Mouse (Mus musculus) heart, embryonic 13.5 days (tissue): ENCODE measurements around the gene Ercc8. TPM values are rescaled to one million over a fixed set of nuclear protein-coding genes. Genes with fewer than 3 reads are reported as not detected.
A peak's percentile ranks its signal among the peaks of the same experiment; 100 is the strongest.

Source experiments
- ATAC-seq: fragments of 200-750 bp; cut with Nextera tagmentation; 2 replicates; pipeline ENCODE4 v1.8.0; 2017; ENCODE audit warnings: moderate TSS enrichment; ENCODE audit not compliant: insufficient number of reproducible peaks, low FRiP score, low TSS enrichment; ENCODE audit errors: extremely low read depth
- H3K27ac ChIP-seq: fragments of 300-500 bp; sonication (generic); replicated peaks from 2 replicates; pipeline ENCODE4 v1.5.1; 2015; ENCODE audit warnings: moderate library complexity, mild to moderate bottlenecking, inconsistent platforms
- H3K27me3 ChIP-seq: fragments of 300-500 bp; sonication (generic); replicated peaks from 2 replicates; pipeline ENCODE4 v1.6.1; 2015; ENCODE audit warnings: mild to moderate bottlenecking, inconsistent platforms
- H3K36me3 ChIP-seq: fragments of 300-500 bp; sonication (generic); 2 replicates; pipeline ENCODE4 v1.6.1; 2015; ENCODE audit warnings: mild to moderate bottlenecking, inconsistent platforms
- H3K4me1 ChIP-seq: fragments of 300-500 bp; sonication (generic); 2 replicates; pipeline ENCODE4 v1.6.1; 2015; ENCODE audit warnings: inconsistent platforms
- H3K4me2 ChIP-seq: fragments of 300-500 bp; sonication (generic); 2 replicates; pipeline ENCODE4 v1.6.1; 2015; ENCODE audit warnings: inconsistent platforms, mild to moderate bottlenecking, moderate library complexity
- H3K4me3 ChIP-seq: fragments of 300-500 bp; sonication (generic); 2 replicates; pipeline ENCODE4 v1.5.1; 2015; ENCODE audit warnings: moderate library complexity, mild to moderate bottlenecking, inconsistent platforms
- H3K9ac ChIP-seq: fragments of 300-500 bp; sonication (generic); 2 replicates; pipeline ENCODE4 v1.6.1; 2015; ENCODE audit warnings: inconsistent platforms, mild to moderate bottlenecking, moderate library complexity
- H3K9me3 ChIP-seq: fragments of 300-500 bp; sonication (generic); 2 replicates; pipeline ENCODE4 v1.6.1; 2016; ENCODE audit warnings: inconsistent platforms
- WGBS: fragments of 180-500 bp; shearing (Covaris S2); methylation state at CpG from one replicate; pipeline ENCODE4 v1.1.7; 2015; ENCODE audit warnings: mixed read lengths; 5-methylcytosine and 5-hydroxymethylcytosine counted together
- polyA plus RNA-seq: library from polyadenylated mRNA; unstranded; fragments of >200 nt; fragmentation: Nextera tagmentation; extraction: Ambion mirVana; gene quantifications from 2 replicates; pipeline ENCODE4 v1.2.1, GENCODE M21; 2015

The Ercc8 gene
- polyA plus RNA-seq, 1 experiment from 2014 or later = 10.3 TPM

DNA sequence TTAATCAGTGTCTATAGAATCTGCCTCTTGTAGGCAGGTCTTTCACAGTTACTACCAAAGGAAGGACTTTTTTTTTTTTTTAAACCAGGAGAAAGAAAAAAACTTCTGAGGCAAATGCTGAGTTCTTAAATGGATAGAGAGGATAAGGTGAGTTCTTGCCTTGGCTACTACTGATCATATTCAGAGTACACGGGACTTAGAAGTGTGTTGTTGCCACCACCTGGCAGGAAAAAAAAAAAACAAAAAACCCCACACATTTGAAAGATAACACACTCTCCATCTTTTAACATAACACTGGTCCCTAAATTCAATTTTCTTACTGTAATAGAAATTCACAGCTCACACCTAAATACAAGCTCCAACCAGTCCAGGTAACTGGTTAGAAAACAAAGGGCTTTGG lies 30.6 kb upstream of the Ercc8 start:
- WGBS = 77% methylated on average over 1 of the region's 1 CpGs
- H3K4me2 ChIP-seq = no peak overlapping the region
- H3K27me3 ChIP-seq = no peaks in the 10 kb centered on the region
- no peak overlapping the region for H3K27ac ChIP-seq
- H3K9me3 ChIP-seq = no peaks in the 10 kb centered on the region
- no peak overlapping the region for H3K9ac ChIP-seq
- no peak for ATAC-seq
- H3K4me1 ChIP-seq = peaks cover 10% of the 10 kb centered on the region
- H3K4me3 ChIP-seq = no peak overlapping the region
- H3K36me3 ChIP-seq = no peaks in the 10 kb centered on the region

GRCm38 (mm10) chr13:108129070-108129469 lies 29.5 kb upstream of the Ercc8 start:
- H3K27ac ChIP-seq = no peak overlapping the region
- H3K4me3 ChIP-seq = no peak overlapping the region
- peaks cover 14% of the 10 kb centered on the region for H3K4me1 ChIP-seq
- WGBS = 66% methylated on average over 7 of the region's 7 CpGs
- H3K27me3 ChIP-seq = no peaks in the 10 kb centered on the region
- H3K9me3 ChIP-seq = no peaks in the 10 kb centered on the region
- no peak overlapping the region for H3K4me2 ChIP-seq
- H3K9ac ChIP-seq = no peak overlapping the region
- ATAC-seq = no peak
- no peaks in the 10 kb centered on the region for H3K36me3 ChIP-seq

- peaks cover 14% of the 10 kb centered on the region for H3K4me1 ChIP-seq
- H3K27me3 ChIP-seq = no peaks in the 10 kb centered on the region
- H3K4me2 ChIP-seq = no peak overlapping the region
- no peak overlapping the region for H3K27ac ChIP-seq
- no peak overlapping the region for H3K9ac ChIP-seq
- H3K4me3 ChIP-seq = no peak overlapping the region
- H3K36me3 ChIP-seq = no peaks in the 10 kb centered on the region
- WGBS = 85% methylated on average over 5 of the region's 5 CpGs
- H3K9me3 ChIP-seq = no peaks in the 10 kb centered on the region
- no peak for ATAC-seq
These were observed 27.8 kb upstream of the Ercc8 start for GRCm38 (mm10) chr13:108130737-108131136.

DNA sequence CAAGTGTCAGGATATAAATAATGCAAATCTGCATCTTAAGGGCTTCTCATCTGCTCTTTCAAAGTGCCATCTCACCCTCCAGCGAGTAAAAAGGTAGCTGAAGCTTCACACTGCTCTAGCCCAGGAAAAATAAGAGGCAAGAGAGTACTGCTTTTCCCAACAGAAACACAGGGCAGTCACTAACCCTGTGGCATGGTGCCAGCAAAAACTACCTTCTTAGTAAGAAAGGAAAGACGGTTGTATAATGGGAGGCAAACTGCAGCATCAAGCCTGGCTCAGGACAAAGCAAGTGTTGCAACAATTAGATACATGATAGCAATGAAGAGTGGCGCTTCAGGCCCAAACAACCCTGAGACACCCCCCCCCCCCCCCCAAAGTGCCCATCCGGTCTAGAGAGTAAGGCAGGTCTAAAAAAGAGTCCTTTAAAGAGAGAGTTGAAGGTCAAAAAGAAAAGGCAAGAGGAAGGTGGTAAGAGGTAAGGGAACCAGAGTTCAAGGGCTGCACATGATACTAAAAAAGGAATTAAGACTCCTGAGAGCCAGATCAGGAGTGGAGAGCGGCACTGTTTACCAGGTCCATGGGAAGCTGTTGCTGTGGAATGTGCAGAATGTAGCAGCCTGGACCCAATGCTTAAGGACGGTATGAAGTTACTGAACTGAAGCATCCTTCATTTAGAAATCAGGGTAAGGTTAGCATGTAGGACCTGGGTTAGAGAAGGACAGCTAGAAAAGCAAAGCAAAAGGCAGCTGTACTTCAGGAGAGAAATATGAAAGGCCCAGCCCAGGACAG lies 26.3 kb upstream of the Ercc8 start:
- H3K27me3 ChIP-seq = no peaks in the 10 kb centered on the region
- no peaks in the 10 kb centered on the region for H3K36me3 ChIP-seq
- H3K4me2 ChIP-seq = peak overlapping the region; percentile 23; the same call in 1 of the 2 replicates
- peaks cover 14% of the 10 kb centered on the region for H3K4me1 ChIP-seq
- H3K9me3 ChIP-seq = no peaks in the 10 kb centered on the region
- ATAC-seq = no peak
- WGBS = 37% methylated on average over 6 of the region's 6 CpGs
- H3K27ac ChIP-seq = 0 out of 2 replicates have a peak overlapping the region, but pooled peaks have one; percentile 5
- no peak overlapping the region for H3K9ac ChIP-seq
- H3K4me3 ChIP-seq = no peak overlapping the region

DNA sequence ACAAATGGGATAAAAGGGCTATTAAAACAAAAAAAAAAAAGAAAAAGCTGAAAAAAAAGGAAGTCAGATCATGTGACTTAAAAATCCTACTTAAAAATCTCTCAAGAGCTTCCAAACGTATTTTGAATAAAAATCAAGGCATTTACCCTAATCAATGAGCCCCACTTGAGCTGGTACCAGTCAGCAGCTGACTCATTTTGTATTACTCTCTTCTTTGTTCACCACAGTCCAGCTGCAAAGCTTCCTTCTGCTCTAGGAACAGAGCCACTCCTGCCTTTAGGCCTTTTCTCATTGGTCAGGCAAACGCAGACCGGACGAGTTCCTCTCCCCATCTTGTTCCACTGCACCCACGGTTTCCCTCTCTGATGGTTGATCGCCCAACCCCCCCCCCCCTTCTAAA lies 22.9 kb upstream of the Ercc8 start:
- Histone ChIP-seq H3K36me3 (no peaks in the 10 kb centered on the region), H3K27me3 (no peaks in the 10 kb centered on the region), H3K9me3 (no peaks in the 10 kb centered on the region), H3K4me1 (peaks cover 14% of the 10 kb centered on the region), H3K9ac (no peak overlapping the region), H3K4me3 (no peak overlapping the region), H3K4me2 (no peak overlapping the region), H3K27ac (no peak overlapping the region)
- WGBS = 86% methylated on average over 6 of the region's 6 CpGs
- ATAC-seq = no peak

- Histone ChIP-seq H3K4me3 (no peak overlapping the region), H3K9me3 (no peaks in the 10 kb centered on the region), H3K36me3 (no peaks in the 10 kb centered on the region), H3K4me2 (no peak overlapping the region), H3K27ac (no peak overlapping the region), H3K27me3 (no peaks in the 10 kb centered on the region), H3K4me1 (no peaks in the 10 kb centered on the region), H3K9ac (no peak overlapping the region)
- WGBS = 79% methylated on average over 5 of the region's 5 CpGs
- ATAC-seq = no peak
These were observed 20.0 kb upstream of the Ercc8 start for GRCm38 (mm10) chr13:108138403-108138977.

- H3K27ac ChIP-seq = no peak overlapping the region
- H3K27me3 ChIP-seq = no peaks in the 10 kb centered on the region
- no peak overlapping the region for H3K9ac ChIP-seq
- no peak overlapping the region for H3K4me2 ChIP-seq
- WGBS = 83% methylated on average over 8 of the region's 8 CpGs
- ATAC-seq = no peak
- no peaks in the 10 kb centered on the region for H3K36me3 ChIP-seq
- H3K4me3 ChIP-seq = no peak overlapping the region
- no peaks in the 10 kb centered on the region for H3K9me3 ChIP-seq
- H3K4me1 ChIP-seq = no peaks in the 10 kb centered on the region
These were observed 14.4 kb upstream of the Ercc8 start for GRCm38 (mm10) chr13:108144086-108144485.

- Histone ChIP-seq H3K4me2 (no peak overlapping the region), H3K9ac (no peak overlapping the region), H3K27me3 (no peaks in the 10 kb centered on the region), H3K4me3 (no peak overlapping the region), H3K9me3 (no peaks in the 10 kb centered on the region), H3K27ac (no peak overlapping the region), H3K4me1 (peaks cover 7% of the 10 kb centered on the region; the same call in 1 of the 2 replicates), H3K36me3 (no peaks in the 10 kb centered on the region)
- no peak for ATAC-seq
These were observed 6.7 kb upstream of the Ercc8 start for GRCm38 (mm10) chr13:108151782-108152181.

- no peak overlapping the region for H3K27ac ChIP-seq
- no peak overlapping the region for H3K4me3 ChIP-seq
- no peaks in the 10 kb centered on the region for H3K36me3 ChIP-seq
- H3K4me2 ChIP-seq = no peak overlapping the region
- no peak for ATAC-seq
- whole genome bisulfite sequencing = 53% methylated on average over 8 of the region's 8 CpGs
- H3K9me3 ChIP-seq = no peaks in the 10 kb centered on the region
- 0 out of 2 replicates have a peak overlapping the region, but pooled peaks have one; percentile 14 for H3K9ac ChIP-seq
- H3K27me3 ChIP-seq = no peaks in the 10 kb centered on the region
- H3K4me1 ChIP-seq = peaks cover 12% of the 10 kb centered on the region
These were observed 5.7 kb upstream of the Ercc8 start for GRCm38 (mm10) chr13:108152650-108153372.

DNA sequence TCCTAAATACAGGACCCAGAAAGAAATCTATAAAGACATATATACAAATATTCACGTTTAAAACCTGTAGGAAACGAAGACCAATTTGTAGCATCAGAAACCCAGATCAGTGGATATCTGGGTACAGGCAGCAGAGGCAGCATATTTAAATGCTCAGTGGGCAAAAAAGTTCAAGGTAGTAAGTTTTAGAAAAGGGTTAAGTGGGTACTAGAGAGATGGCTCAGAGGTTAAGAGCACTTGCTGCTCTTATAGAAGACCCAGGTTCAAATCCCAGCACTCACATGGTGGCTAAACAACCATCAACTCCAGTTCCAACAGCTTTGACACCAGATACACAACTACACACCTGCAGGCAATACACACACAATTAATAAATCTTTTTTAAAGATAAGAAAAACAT lies 1.4 kb upstream of the Ercc8 start:
- no peak overlapping the region for H3K9ac ChIP-seq
- 68% methylated on average over 2 of the region's 2 CpGs for WGBS
- peak overlapping the region; percentile 96; the same call in 1 of the 2 replicates for H3K4me3 ChIP-seq
- H3K4me1 ChIP-seq = peaks cover 20% of the 10 kb centered on the region
- peak overlapping the region; percentile 95; the same call in 1 of the 2 replicates for H3K4me2 ChIP-seq
- H3K9me3 ChIP-seq = no peaks in the 10 kb centered on the region
- H3K36me3 ChIP-seq = peaks cover 8% of the 10 kb centered on the region
- ATAC-seq = no peak
- no peak overlapping the region for H3K27ac ChIP-seq
- H3K27me3 ChIP-seq = no peaks in the 10 kb centered on the region

GRCm38 (mm10) chr13:108157732-108158464 lies 633 bp upstream of the Ercc8 start:
- ATAC-seq = no peak
- Histone ChIP-seq H3K36me3 (peaks cover 10% of the 10 kb centered on the region), H3K27me3 (no peaks in the 10 kb centered on the region), H3K9ac (peak overlapping the region; percentile 89), H3K4me2 (peak overlapping the region; percentile 95), H3K4me3 (peak overlapping the region; percentile 96), H3K27ac (0 out of 2 replicates have a peak overlapping the region, but pooled peaks have one; percentile 21), H3K9me3 (no peaks in the 10 kb centered on the region), H3K4me1 (peaks cover 13% of the 10 kb centered on the region)
- WGBS = 3% methylated on average over 42 of the region's 42 CpGs
